Mouse (Mus musculus) intestine, embryonic 14.5 days (tissue): ENCODE measurements around the gene Ppm1h. TPM values are rescaled to one million over a fixed set of nuclear protein-coding genes. Genes with fewer than 3 reads are reported as not detected.

ENCODE experiments used
- ATAC-seq: fragments of 200-750 bp; cut with Nextera tagmentation; replicated peaks from 2 replicates; pipeline ENCODE4 v1.8.0; 2017; ENCODE audit warnings: low read depth, moderate number of reproducible peaks, moderate TSS enrichment, moderate library complexity; ENCODE audit not compliant: low FRiP score, low TSS enrichment
- DNase-seq: peaks from one replicate; pipeline ENCODE4 v3.0.0-alpha.2; 2018; ENCODE audit warnings: low spot score
- H3K27ac ChIP-seq: fragments of 300-500 bp; sonication (generic); 2 replicates; pipeline ENCODE4 v1.5.1; 2014; ENCODE audit warnings: low read depth, mild to moderate bottlenecking, control low read depth
- H3K27me3 ChIP-seq: fragments of 300-500 bp; sonication (generic); replicated peaks from 2 replicates; pipeline ENCODE4 v1.6.1; 2014; ENCODE audit warnings: low read length, control low read depth; ENCODE audit not compliant: control insufficient read depth, insufficient read depth
- H3K36me3 ChIP-seq: fragments of 300-500 bp; sonication (generic); 2 replicates; pipeline ENCODE4 v1.6.1; 2014; ENCODE audit warnings: low read length, control low read depth; ENCODE audit not compliant: control insufficient read depth, insufficient read depth
- H3K4me1 ChIP-seq: fragments of 300-500 bp; sonication (generic); replicated peaks from 2 replicates; pipeline ENCODE4 v1.6.1; 2014; ENCODE audit warnings: low read length, control low read depth, mixed read lengths; ENCODE audit not compliant: control insufficient read depth, insufficient read depth
- H3K4me2 ChIP-seq: fragments of 300-500 bp; sonication (generic); 2 replicates; pipeline ENCODE4 v1.6.1; 2014; ENCODE audit warnings: low read length
- H3K4me3 ChIP-seq: fragments of 300-500 bp; sonication (generic); 2 replicates; pipeline ENCODE4 v1.5.1; 2014; ENCODE audit warnings: low read depth, low read length, control low read depth, mixed read lengths
- H3K9ac ChIP-seq: fragments of 300-500 bp; sonication (generic); 2 replicates; pipeline ENCODE4 v1.6.1; 2014; ENCODE audit warnings: mild to moderate bottlenecking, low read length
- H3K9me3 ChIP-seq: fragments of 300-500 bp; sonication (generic); 2 replicates; pipeline ENCODE4 v1.6.1; 2016; ENCODE audit warnings: low read length, control low read depth; ENCODE audit not compliant: control insufficient read depth
- WGBS: fragments of 180-500 bp; shearing (Covaris S2); extraction: QIAGEN DNeasy Blood & Tissue Kit; methylation state at CpG from one replicate; pipeline ENCODE4 v1.1.7; 2014; 5-methylcytosine and 5-hydroxymethylcytosine counted together
- polyA plus RNA-seq: library from polyadenylated mRNA; unstranded; fragments of >200 nt; fragmentation: Nextera tagmentation; extraction: Ambion mirVana; gene quantifications from 2 replicates; pipeline ENCODE4 v1.2.1, GENCODE M21; 2014

The Ppm1h gene
- polyA plus RNA-seq, 1 experiment from 2014 or later: 13.2 TPM

GRCm38 (mm10) chr10:122910798-122911225, 232.2 kb downstream of the Ppm1h start:
- Histone ChIP-seq H3K27ac (peak overlapping the region; percentile 94), H3K9ac (no peak overlapping the region), H3K36me3 (no peaks in the 10 kb centered on the region), H3K4me1 (peaks cover 37% of the 10 kb centered on the region), H3K9me3 (no peaks in the 10 kb centered on the region), H3K27me3 (no peaks in the 10 kb centered on the region), H3K4me2 (no peak overlapping the region), H3K4me3 (no peak overlapping the region)
- ATAC-seq (peak; percentile 59), DNase-seq (peak; percentile 57)
- WGBS: 24% methylated on average over 8 of the region's 8 CpGs

GRCm38 (mm10) chr10:122911668-122912067, 233.1 kb downstream of the Ppm1h start:
- no peaks in the 10 kb centered on the region for H3K9me3 ChIP-seq
- ATAC-seq: no peak

GRCm38 (mm10) chr10:122912086-122912690, 233.6 kb downstream of the Ppm1h start:
- H3K27me3 ChIP-seq: no peaks in the 10 kb centered on the region
- DNase-seq: no peak
- WGBS: 44% methylated on average over 11 of the region's 12 CpGs
- H3K36me3 ChIP-seq: no peaks in the 10 kb centered on the region
- H3K4me1 ChIP-seq: peaks cover 37% of the 10 kb centered on the region
- no peak overlapping the region for H3K4me3 ChIP-seq
- no peak overlapping the region for H3K9ac ChIP-seq
- H3K9me3 ChIP-seq: no peaks in the 10 kb centered on the region
- H3K27ac ChIP-seq: peak overlapping the region; percentile 94
- peak overlapping the region; percentile 22 for H3K4me2 ChIP-seq
- no peak for ATAC-seq

More at GRCm38 (mm10) chr10:122911668-122912067, 233.1 kb downstream of the Ppm1h start:
- Histone ChIP-seq H3K27me3 (no peaks in the 10 kb centered on the region), H3K9ac (no peak overlapping the region), H3K4me2 (peak overlapping the region; percentile 22; the same call in 1 of the 2 replicates), H3K4me1 (peaks cover 37% of the 10 kb centered on the region), H3K36me3 (no peaks in the 10 kb centered on the region), H3K4me3 (no peak overlapping the region), H3K27ac (peak overlapping the region; percentile 94)
- DNase-seq: no peak
- 42% methylated on average over 8 of the region's 8 CpGs for WGBS

- peak; percentile 73 for ATAC-seq
- DNase-seq: peak; percentile 86
- WGBS: 12% methylated on average over 19 of the region's 19 CpGs
- H3K4me1 ChIP-seq: peaks cover 37% of the 10 kb centered on the region
- H3K27ac ChIP-seq: peak overlapping the region; percentile 94
- H3K27me3 ChIP-seq: no peaks in the 10 kb centered on the region
- H3K9ac ChIP-seq: peak overlapping the region; percentile 34
- no peaks in the 10 kb centered on the region for H3K36me3 ChIP-seq
- no peak overlapping the region for H3K4me3 ChIP-seq
- peak overlapping the region; percentile 22 for H3K4me2 ChIP-seq
- no peaks in the 10 kb centered on the region for H3K9me3 ChIP-seq
Observed at GRCm38 (mm10) chr10:122912701-122913368, 234.3 kb downstream of the Ppm1h start.

GRCm38 (mm10) chr10:122913393-122913792, 234.8 kb downstream of the Ppm1h start:
- Histone ChIP-seq H3K27ac (peak overlapping the region; percentile 94), H3K4me2 (0 out of 2 replicates have a peak overlapping the region, but pooled peaks have one; percentile 22), H3K27me3 (no peaks in the 10 kb centered on the region), H3K4me1 (peaks cover 37% of the 10 kb centered on the region), H3K36me3 (no peaks in the 10 kb centered on the region), H3K9me3 (no peaks in the 10 kb centered on the region), H3K9ac (no peak overlapping the region; the same call in 1 of the 2 replicates), H3K4me3 (no peak overlapping the region)
- DNase-seq: no peak
- no peak for ATAC-seq
- WGBS: 48% methylated on average over 11 of the region's 11 CpGs

GRCm38 (mm10) chr10:122915905-122916304, 237.3 kb downstream of the Ppm1h start:
- H3K4me3 ChIP-seq: no peak overlapping the region
- H3K9ac ChIP-seq: no peak overlapping the region
- H3K27me3 ChIP-seq: no peaks in the 10 kb centered on the region
- no peaks in the 10 kb centered on the region for H3K9me3 ChIP-seq
- ATAC-seq (no peak), DNase-seq (no peak)
- no peak overlapping the region for H3K4me2 ChIP-seq
- H3K4me1 ChIP-seq: peaks cover 32% of the 10 kb centered on the region
- no peaks in the 10 kb centered on the region for H3K36me3 ChIP-seq
- no peak overlapping the region for H3K27ac ChIP-seq
- WGBS: 69% methylated on average over 8 of the region's 8 CpGs

GRCm38 (mm10) chr10:122917648-122918324, 239.2 kb downstream of the Ppm1h start:
- H3K27ac ChIP-seq: no peak overlapping the region
- 84% methylated on average over 14 of the region's 14 CpGs for WGBS

GRCm38 (mm10) chr10:122918325-122918694, 239.7 kb downstream of the Ppm1h start:
- WGBS: 92% methylated on average over 9 of the region's 9 CpGs
- Histone ChIP-seq H3K9me3 (no peaks in the 10 kb centered on the region), H3K4me3 (no peak overlapping the region), H3K36me3 (no peaks in the 10 kb centered on the region), H3K4me1 (peaks cover 8% of the 10 kb centered on the region), H3K9ac (no peak overlapping the region), H3K4me2 (no peak overlapping the region), H3K27ac (no peak overlapping the region), H3K27me3 (no peaks in the 10 kb centered on the region)
- ATAC-seq (no peak), DNase-seq (no peak)

More at GRCm38 (mm10) chr10:122917648-122918324, 239.2 kb downstream of the Ppm1h start:
- no peak overlapping the region for H3K4me2 ChIP-seq
- no peak overlapping the region for H3K4me3 ChIP-seq
- no peak overlapping the region for H3K9ac ChIP-seq
- no peaks in the 10 kb centered on the region for H3K27me3 ChIP-seq
- DNase-seq (no peak), ATAC-seq (no peak)
- H3K9me3 ChIP-seq: no peaks in the 10 kb centered on the region
- peaks cover 13% of the 10 kb centered on the region for H3K4me1 ChIP-seq
- H3K36me3 ChIP-seq: no peaks in the 10 kb centered on the region
